In the genomic region with DNA sequence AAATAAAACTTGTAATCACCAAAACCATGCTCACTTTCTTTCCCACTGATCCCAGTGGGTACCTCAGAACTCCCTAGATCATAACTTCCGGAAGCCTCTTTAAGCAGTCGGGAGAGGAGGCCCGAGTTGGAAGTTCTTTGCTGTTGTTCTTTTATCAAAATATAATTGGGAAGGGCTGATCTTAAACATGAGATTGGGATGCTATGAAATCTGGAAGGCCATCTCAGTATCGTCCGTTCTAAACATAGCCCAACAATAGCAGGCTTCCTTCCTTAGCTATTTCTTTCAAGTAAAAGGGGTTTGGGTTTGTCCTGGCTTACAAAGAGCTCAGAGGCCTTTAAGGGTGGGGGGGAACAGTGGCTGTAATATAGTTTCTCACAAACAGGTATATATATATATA, we compare ENCODE assay signal across 18 mouse cellular contexts. TPM values are rescaled to one million over a fixed set of nuclear protein-coding genes. Genes with fewer than 3 reads are reported as not detected.
A peak's percentile ranks its signal among the peaks of the same experiment; 100 is the strongest.
DNase-seq lines count a peak whose midpoint lies in the region; ATAC-seq and TF ChIP-seq lines count a peak whose summit lies in the region.
"Had no signal": no experiment of that assay in that cellular context is flagged by ENCODE, and none has a peak within 500 bp of the region (broad histone marks: within the 10 kb centered on the region; RNA-seq: fewer than 3 reads in every experiment).

No protein-coding gene starts in this region.

- ATAC-seq in heart, postnatal 0 days (ENCODE audit: insufficient read depth, low read depth): 0 out of 2 replicates have a peak, but pooled peaks have one; percentile 13
- no peak for ATAC-seq in heart, embryonic 12.5 days (ENCODE audit: insufficient number of reproducible peaks, low FRiP score)
- ATAC-seq: forebrain, embryonic 13.5 days; forebrain, postnatal 0 days; hindbrain, postnatal 0 days had no signal

- TF ChIP-seq EP300 in heart, postnatal 0 days (IDR thresholded peaks at IDR 0.05; ENCODE audit: low read depth): no peak

- H3K36me3 ChIP-seq in heart, embryonic 10.5 days: no peaks in the 10 kb centered on the region
- H3K36me3 ChIP-seq in heart, postnatal 0 days (replicated peaks; ENCODE audit: control insufficient read depth, insufficient read depth, low read length): 0 out of 2 replicates have a peak, but pooled peaks cover 4% of the 10 kb centered on the region
- H3K36me3 ChIP-seq in heart, embryonic 12.5 days: no peaks in the 10 kb centered on the region
- H3K36me3 ChIP-seq: embryonic facial prominence, embryonic 10.5 days; hindbrain, embryonic 13.5 days had no signal

- no peak overlapping the region for H3K4me3 ChIP-seq in heart, embryonic 10.5 days
- H3K4me3 ChIP-seq in heart, postnatal 0 days (ENCODE audit: low read depth, low read length): no peak overlapping the region
- H3K4me3 ChIP-seq in heart, embryonic 12.5 days: no peak overlapping the region
- H3K4me3 ChIP-seq: embryonic facial prominence, embryonic 10.5 days; forebrain, embryonic 13.5 days; hindbrain, embryonic 13.5 days had no signal

- no peak overlapping the region for H3K9ac ChIP-seq in heart, postnatal 0 days (replicated peaks; ENCODE audit: low read depth, low read length)
- no peak overlapping the region for H3K9ac ChIP-seq in heart, embryonic 12.5 days
- H3K9ac ChIP-seq: forebrain, embryonic 13.5 days; forebrain, postnatal 0 days; hindbrain, embryonic 13.5 days had no signal

- TF ChIP-seq CTCF in heart, postnatal 0 days (IDR thresholded peaks at IDR 0.05; ENCODE audit: low read depth): no peak

- H3K4me1 ChIP-seq in heart, embryonic 10.5 days: no peaks in the 10 kb centered on the region
- H3K4me1 ChIP-seq in heart, postnatal 0 days (ENCODE audit: control insufficient read depth, insufficient read depth): peaks cover 9% of the 10 kb centered on the region
- H3K4me1 ChIP-seq in heart, embryonic 12.5 days (replicated peaks): 0 out of 2 replicates have a peak, but pooled peaks cover 7% of the 10 kb centered on the region
- H3K4me1 ChIP-seq: embryonic facial prominence, embryonic 10.5 days; forebrain, embryonic 13.5 days; hindbrain, embryonic 13.5 days had no signal

- H3K9me3 ChIP-seq in heart, embryonic 10.5 days: no peaks in the 10 kb centered on the region
- H3K9me3 ChIP-seq in heart, postnatal 0 days (replicated peaks; ENCODE audit: control insufficient read depth, low read length): no peaks in the 10 kb centered on the region
- no peaks in the 10 kb centered on the region for H3K9me3 ChIP-seq in heart, embryonic 12.5 days (replicated peaks)
- H3K9me3 ChIP-seq: embryonic facial prominence, embryonic 10.5 days; forebrain, embryonic 13.5 days; hindbrain, embryonic 13.5 days had no signal

- no peak overlapping the region for H3K4me2 ChIP-seq in heart, postnatal 0 days (ENCODE audit: low read depth, low read length)
- H3K4me2 ChIP-seq in heart, embryonic 12.5 days: no peak overlapping the region
- H3K4me2 ChIP-seq: forebrain, embryonic 13.5 days; hindbrain, embryonic 13.5 days had no signal

- no peak overlapping the region for H3K27ac ChIP-seq in heart, embryonic 10.5 days
- peak overlapping the region; percentile 62 for H3K27ac ChIP-seq in heart, postnatal 0 days (ENCODE audit: low read depth)
- H3K27ac ChIP-seq in heart, embryonic 12.5 days (ENCODE audit: poor library complexity, severe bottlenecking): no peak overlapping the region
- H3K27ac ChIP-seq: embryonic facial prominence, embryonic 10.5 days; forebrain, embryonic 13.5 days; hindbrain, embryonic 13.5 days; hindbrain, postnatal 0 days had no signal

- DNase-seq in heart, adult 9 months (ENCODE audit: low spot score in 2 of 2): peak; percentile 36 to 62
- DNase-seq in heart, embryonic 10.5 days (ENCODE audit: low spot score): no peak
- peak; percentile 49 for DNase-seq in heart, postnatal 0 days (ENCODE audit: low spot score)
- peak; percentile 54 for DNase-seq in lung, postnatal 36 days
- no peak for DNase-seq in lung, postnatal 4 days
- DNase-seq: adrenal gland, adult 2 months; adrenal gland, postnatal 25 days; cerebellum, adult 2 months; cerebellum, postnatal 10 days; forebrain, postnatal 0 days; gastrocnemius, postnatal 25 days; heart, adult 11 months; kidney, adult 11 months had no signal

- whole genome bisulfite sequencing in heart, embryonic 10.5 days: 83% methylated on average over 5 of the region's 5 CpGs
- 34% methylated on average over 5 of the region's 5 CpGs for WGBS in heart, postnatal 0 days
- WGBS in heart, embryonic 12.5 days: 73% methylated on average over 5 of the region's 5 CpGs

- H3K27me3 ChIP-seq in heart, embryonic 10.5 days (ENCODE audit: insufficient read depth, poor library complexity, severe bottlenecking): no peaks in the 10 kb centered on the region
- no peaks in the 10 kb centered on the region for H3K27me3 ChIP-seq in heart, postnatal 0 days (ENCODE audit: control insufficient read depth, insufficient read depth, low read length)
- no peaks in the 10 kb centered on the region for H3K27me3 ChIP-seq in heart, embryonic 12.5 days (replicated peaks)
- H3K27me3 ChIP-seq: forebrain, embryonic 13.5 days; hindbrain, embryonic 13.5 days had no signal

RNA-seq across cellular contexts. Expression of a gene that starts 40.0 kb away (rescaled TPM):
- polyA plus RNA-seq in heart, embryonic 10.5 days (2016; fragmentation: Nextera tagmentation; extraction: Ambion mirVana): 3.3 and 5.7 TPM in 2 replicates
- 37.0 and 55.8 TPM in 2 replicates for total RNA-seq in heart, postnatal 0 days (2014; rRNA removed; ENCODE audit: low replicate concordance)
- polyA plus RNA-seq in heart, postnatal 0 days (2015; fragmentation: Nextera tagmentation; extraction: Ambion mirVana): 15.5 and 17.8 TPM in 2 replicates
- 10.2 and 10.6 TPM in 2 replicates for polyA plus RNA-seq in heart, embryonic 12.5 days (2016; fragmentation: Nextera tagmentation; extraction: Ambion mirVana)

Comparison
In these comparisons a context has a peak if more than half of its experiments do, and no peak if none do; other contexts are left out.
1. DNase-seq: peak in heart, adult 9 months (2 of 2), heart, postnatal 0 days (single experiment) and lung, postnatal 36 days (single experiment); none in heart, embryonic 10.5 days (single experiment) and lung, postnatal 4 days (0 of 2).